Mouse (Mus musculus): ENCODE results near the gene Il10rb. TPM values are rescaled to one million over a fixed set of nuclear protein-coding genes. Genes with fewer than 3 reads are reported as not detected.
A peak's percentile ranks its signal among the peaks of the same experiment; 100 is the strongest.

Gene Il10rb
- 32.6 and 33.2 TPM in 2 replicates for polyA plus RNA-seq (2014; fragmentation: Nextera tagmentation; extraction: Ambion mirVana)

DNA sequence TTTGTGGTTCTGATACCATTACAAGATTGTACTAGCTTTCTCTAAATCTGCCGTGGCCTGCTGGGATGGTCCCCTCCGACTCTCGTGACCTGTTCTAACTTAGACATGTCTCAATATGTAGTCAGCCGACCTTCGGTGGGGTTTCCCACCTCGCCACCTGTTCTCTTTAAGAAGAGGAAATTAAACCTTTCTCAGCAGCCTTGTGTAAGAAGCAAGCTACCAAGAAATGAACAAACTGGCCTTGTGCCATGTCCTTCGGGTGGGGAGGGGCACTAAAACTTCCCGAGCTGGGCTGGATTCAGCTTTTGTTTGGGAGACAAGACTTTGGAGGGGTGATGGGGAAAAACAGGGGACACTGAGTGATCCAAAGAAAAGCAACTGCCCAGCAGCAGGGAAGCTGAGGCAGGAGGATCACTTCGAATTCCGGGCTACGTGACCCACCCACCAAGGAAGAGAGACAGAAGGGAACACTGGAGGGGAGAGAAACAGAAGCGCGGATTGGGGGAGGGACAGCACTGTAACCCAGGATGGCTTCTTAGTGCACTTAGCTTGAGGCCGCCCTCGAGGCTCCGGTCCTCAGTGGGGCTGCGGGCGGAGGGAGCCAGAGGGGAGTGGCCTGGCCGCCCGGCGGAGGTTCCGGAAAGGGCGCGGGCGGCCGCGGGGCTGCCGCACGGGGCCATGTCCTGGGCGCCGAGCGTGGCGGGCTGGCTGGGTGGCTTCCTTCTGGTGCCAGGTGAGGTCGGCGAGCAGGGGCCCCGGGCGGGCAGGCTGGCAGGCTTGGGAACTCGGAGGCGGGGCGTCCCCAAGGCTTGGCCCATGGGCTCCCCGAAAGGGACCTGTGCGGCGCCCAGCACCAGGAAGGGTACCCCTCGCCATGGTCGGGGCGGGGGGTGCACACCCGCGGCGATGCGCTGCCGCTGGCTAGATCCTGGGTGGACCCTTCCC lies at the start of gene Il10rb:
Gene Il10rb (plus strand): TSS at position 525 of the 945 bp plus-strand sequence.
- ATAC-seq (ENCODE audit: low read depth) (peak; percentile 89), DNase-seq (ENCODE audit: low spot score) (peak; percentile 81)
- WGBS = 10% methylated on average over 18 of the region's 51 CpGs

DNA sequence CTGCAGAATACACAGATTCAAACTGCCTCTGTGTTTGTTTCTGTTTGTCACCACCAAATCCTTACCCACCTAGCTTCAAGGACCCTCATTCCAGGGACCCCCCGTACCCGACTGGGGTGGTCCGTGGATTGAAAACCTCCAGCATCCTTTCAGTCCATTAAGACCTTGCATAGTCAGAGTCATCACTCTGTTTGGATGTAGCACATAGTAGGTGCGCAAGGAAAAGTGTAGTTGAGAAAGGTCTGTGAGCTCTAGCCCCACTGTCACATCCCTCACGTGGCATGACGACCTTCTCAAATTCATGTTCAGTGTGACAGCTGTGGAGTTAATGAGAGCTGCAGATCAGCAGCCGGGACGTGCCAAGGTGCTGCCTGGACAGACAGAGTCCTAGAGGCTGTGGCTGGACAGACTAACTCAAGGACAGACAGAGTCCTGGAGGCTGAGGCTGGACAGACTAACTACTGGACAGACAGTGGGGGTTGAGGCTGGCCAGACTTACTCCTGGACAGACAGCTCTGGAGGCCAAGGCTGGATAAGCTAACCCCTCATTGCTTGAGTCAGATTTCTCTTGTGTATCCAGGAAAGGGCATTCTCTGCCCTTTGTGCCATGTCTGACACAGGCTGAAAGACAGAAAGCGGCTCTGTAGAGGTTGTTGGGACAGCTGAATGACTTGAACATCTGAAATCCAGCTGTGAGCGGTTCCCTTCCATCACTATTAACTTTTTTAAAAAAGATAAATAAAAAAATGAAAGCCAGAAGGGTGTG lies 49.0 kb upstream of the Il10rb start:
- Histone ChIP-seq H3K27me3 (replicated peaks; ENCODE audit: control insufficient read depth, insufficient read depth, low read length) (peaks cover 10% of the 10 kb centered on the region; the same call in 1 of the 2 replicates), H3K9ac (ENCODE audit: low read depth, low read length) (no peak overlapping the region), H3K4me1 (ENCODE audit: control insufficient read depth, insufficient read depth, low read length) (peaks cover 3% of the 10 kb centered on the region; the same call in 1 of the 2 replicates), H3K4me3 (ENCODE audit: low read depth, low read length) (no peak overlapping the region), H3K36me3 (ENCODE audit: control insufficient read depth, insufficient read depth, low read length) (no peaks in the 10 kb centered on the region), H3K9me3 (ENCODE audit: control insufficient read depth, low read length) (no peaks in the 10 kb centered on the region), H3K27ac (replicated peaks; ENCODE audit: low read depth, low read length) (no peak overlapping the region), H3K4me2 (ENCODE audit: low read depth, low read length) (no peak overlapping the region)
- ATAC-seq (ENCODE audit: low read depth) = no peak
- 68% methylated on average over 10 of the region's 10 CpGs for WGBS
- DNase-seq (ENCODE audit: low spot score) = no peak

More for the DNA sequence above, at the start of gene Il10rb:
- Histone ChIP-seq H3K4me3 (ENCODE audit: low read depth, low read length) (peak within 1 kb of the TSS; percentile 72), H3K9me3 (ENCODE audit: control insufficient read depth, low read length) (no peaks in the 10 kb centered on the region), H3K27me3 (replicated peaks; ENCODE audit: control insufficient read depth, insufficient read depth, low read length) (no peaks in the 10 kb centered on the region), H3K4me2 (ENCODE audit: low read depth, low read length) (peak within 1 kb of the TSS; percentile 76), H3K36me3 (ENCODE audit: control insufficient read depth, insufficient read depth, low read length) (peaks cover 20% of the 10 kb centered on the region), H3K4me1 (ENCODE audit: control insufficient read depth, insufficient read depth, low read length) (peaks cover 16% of the 10 kb centered on the region), H3K27ac (replicated peaks; ENCODE audit: low read depth, low read length) (peak within 1 kb of the TSS; percentile 82), H3K9ac (ENCODE audit: low read depth, low read length) (peak within 1 kb of the TSS; percentile 87)

DNA sequence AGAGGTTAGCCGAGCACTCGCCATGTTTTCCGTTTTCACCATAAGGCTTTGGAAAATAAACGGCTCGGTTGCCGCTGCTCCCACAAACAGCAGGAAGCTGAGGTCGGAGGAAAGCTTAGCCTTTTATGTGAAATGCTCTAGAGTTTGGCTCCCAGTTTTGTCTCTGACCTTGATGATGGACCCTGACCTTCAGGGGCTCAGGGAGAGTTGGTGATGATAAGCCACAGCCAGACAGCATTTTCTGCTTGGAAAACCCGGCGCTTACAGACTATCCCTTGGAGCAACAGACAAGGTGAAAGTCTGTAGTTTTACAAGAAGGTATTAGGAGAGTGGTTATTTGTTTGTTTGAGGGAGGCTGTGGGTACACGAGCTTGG lies 48.5 kb upstream of the Il10rb start:
- peaks cover 10% of the 10 kb centered on the region; the same call in 1 of the 2 replicates for H3K27me3 ChIP-seq (replicated peaks; ENCODE audit: control insufficient read depth, insufficient read depth, low read length)
- no peak for ATAC-seq (ENCODE audit: low read depth)
- H3K27ac ChIP-seq (replicated peaks; ENCODE audit: low read depth, low read length) = no peak overlapping the region
- no peak for DNase-seq (ENCODE audit: low spot score)
- H3K4me2 ChIP-seq (ENCODE audit: low read depth, low read length) = no peak overlapping the region
- peaks cover 7% of the 10 kb centered on the region for H3K4me1 ChIP-seq (ENCODE audit: control insufficient read depth, insufficient read depth, low read length)
- no peak overlapping the region for H3K4me3 ChIP-seq (ENCODE audit: low read depth, low read length)
- H3K9me3 ChIP-seq (ENCODE audit: control insufficient read depth, low read length) = no peaks in the 10 kb centered on the region
- H3K36me3 ChIP-seq (ENCODE audit: control insufficient read depth, insufficient read depth, low read length) = no peaks in the 10 kb centered on the region
- WGBS = 43% methylated on average over 10 of the region's 10 CpGs
- H3K9ac ChIP-seq (ENCODE audit: low read depth, low read length) = no peak overlapping the region

DNA sequence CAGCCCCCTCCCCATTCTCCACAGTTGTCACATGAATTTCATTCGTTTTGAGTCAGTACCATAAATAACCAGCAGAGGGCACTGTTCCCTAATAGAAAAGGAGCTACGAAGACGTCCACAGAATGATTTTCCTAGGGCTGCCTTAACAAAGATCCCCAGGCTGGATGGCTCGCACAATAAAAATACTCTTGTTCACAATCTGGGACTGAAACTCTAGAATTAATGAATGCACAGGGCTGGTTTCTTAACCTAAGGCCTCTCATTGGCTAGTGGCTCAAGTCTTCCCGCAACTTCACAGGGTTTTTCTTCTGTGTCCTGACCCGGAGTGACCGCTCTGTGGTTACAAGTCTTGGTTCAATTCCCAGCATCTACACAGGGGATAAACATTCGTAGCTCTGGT lies 47.4 kb upstream of the Il10rb start:
- H3K4me2 ChIP-seq (ENCODE audit: low read depth, low read length) = no peak overlapping the region
- H3K36me3 ChIP-seq (ENCODE audit: control insufficient read depth, insufficient read depth, low read length) = no peaks in the 10 kb centered on the region
- DNase-seq (ENCODE audit: low spot score) (peak; percentile 83), ATAC-seq (ENCODE audit: low read depth) (no peak)
- peaks cover 17% of the 10 kb centered on the region for H3K4me1 ChIP-seq (ENCODE audit: control insufficient read depth, insufficient read depth, low read length)
- peaks cover 9% of the 10 kb centered on the region; the same call in 1 of the 2 replicates for H3K27me3 ChIP-seq (replicated peaks; ENCODE audit: control insufficient read depth, insufficient read depth, low read length)
- no peak overlapping the region for H3K4me3 ChIP-seq (ENCODE audit: low read depth, low read length)
- H3K9me3 ChIP-seq (ENCODE audit: control insufficient read depth, low read length) = no peaks in the 10 kb centered on the region
- 38% methylated on average over 8 of the region's 8 CpGs for WGBS
- no peak overlapping the region for H3K9ac ChIP-seq (ENCODE audit: low read depth, low read length)
- H3K27ac ChIP-seq (replicated peaks; ENCODE audit: low read depth, low read length) = no peak overlapping the region

DNA sequence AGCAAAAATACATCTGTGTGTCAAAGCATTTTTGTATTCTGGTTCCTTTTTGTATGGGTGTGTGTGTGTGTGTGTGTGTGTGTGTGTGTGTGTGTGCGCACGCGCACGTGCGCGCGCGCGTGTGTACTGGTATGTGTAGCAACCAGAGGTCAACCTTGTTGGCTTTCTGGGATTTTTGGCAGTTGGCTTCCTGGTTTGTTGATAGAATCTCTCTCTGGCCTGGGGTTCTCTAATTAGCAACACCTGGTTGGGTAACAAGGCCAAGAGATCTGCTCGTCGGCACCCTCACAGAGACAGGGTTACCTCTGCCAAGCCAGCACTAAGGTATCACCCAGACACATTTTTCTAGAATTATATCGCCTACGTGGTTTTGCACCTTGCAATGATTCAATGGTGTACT lies 46.4 kb upstream of the Il10rb start:
- Histone ChIP-seq H3K9ac (ENCODE audit: low read depth, low read length) (no peak overlapping the region), H3K4me2 (ENCODE audit: low read depth, low read length) (no peak overlapping the region), H3K27me3 (replicated peaks; ENCODE audit: control insufficient read depth, insufficient read depth, low read length) (peaks cover 7% of the 10 kb centered on the region; the same call in 1 of the 2 replicates), H3K4me1 (ENCODE audit: control insufficient read depth, insufficient read depth, low read length) (peaks cover 18% of the 10 kb centered on the region), H3K9me3 (ENCODE audit: control insufficient read depth, low read length) (no peaks in the 10 kb centered on the region), H3K36me3 (ENCODE audit: control insufficient read depth, insufficient read depth, low read length) (no peaks in the 10 kb centered on the region), H3K27ac (replicated peaks; ENCODE audit: low read depth, low read length) (no peak overlapping the region), H3K4me3 (ENCODE audit: low read depth, low read length) (no peak overlapping the region)
- ATAC-seq (ENCODE audit: low read depth) (no peak), DNase-seq (ENCODE audit: low spot score) (no peak)
- 78% methylated on average over 13 of the region's 13 CpGs for WGBS

DNA sequence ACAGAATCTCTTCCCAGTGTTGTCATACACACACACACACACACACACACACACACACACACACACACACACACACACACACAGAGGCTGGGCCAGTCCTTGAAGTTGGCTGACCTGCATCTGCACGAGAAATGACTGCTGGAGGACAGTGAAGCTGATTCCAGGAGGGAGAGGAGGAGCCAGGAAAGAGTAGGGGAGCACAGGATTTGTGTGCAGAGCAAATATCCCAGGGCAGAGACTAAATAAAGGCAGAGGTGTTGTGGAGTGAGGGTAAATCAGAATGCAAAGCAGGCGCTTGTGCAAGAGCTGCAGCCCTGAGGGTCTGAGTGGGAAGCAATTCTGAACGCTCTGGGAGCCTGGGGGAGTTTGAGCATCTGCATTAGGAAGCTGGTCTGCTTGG lies 45.8 kb upstream of the Il10rb start:
- ATAC-seq (ENCODE audit: low read depth) = no peak
- no peak overlapping the region for H3K4me2 ChIP-seq (ENCODE audit: low read depth, low read length)
- peaks cover 18% of the 10 kb centered on the region for H3K4me1 ChIP-seq (ENCODE audit: control insufficient read depth, insufficient read depth, low read length)
- no peaks in the 10 kb centered on the region for H3K9me3 ChIP-seq (ENCODE audit: control insufficient read depth, low read length)
- no peak overlapping the region for H3K4me3 ChIP-seq (ENCODE audit: low read depth, low read length)
- no peak for DNase-seq (ENCODE audit: low spot score)
- peaks cover 4% of the 10 kb centered on the region; the same call in 1 of the 2 replicates for H3K27me3 ChIP-seq (replicated peaks; ENCODE audit: control insufficient read depth, insufficient read depth, low read length)
- no peak overlapping the region for H3K9ac ChIP-seq (ENCODE audit: low read depth, low read length)
- no peaks in the 10 kb centered on the region for H3K36me3 ChIP-seq (ENCODE audit: control insufficient read depth, insufficient read depth, low read length)
- 53% methylated on average over 3 of the region's 3 CpGs for WGBS
- no peak overlapping the region for H3K27ac ChIP-seq (replicated peaks; ENCODE audit: low read depth, low read length)

DNA sequence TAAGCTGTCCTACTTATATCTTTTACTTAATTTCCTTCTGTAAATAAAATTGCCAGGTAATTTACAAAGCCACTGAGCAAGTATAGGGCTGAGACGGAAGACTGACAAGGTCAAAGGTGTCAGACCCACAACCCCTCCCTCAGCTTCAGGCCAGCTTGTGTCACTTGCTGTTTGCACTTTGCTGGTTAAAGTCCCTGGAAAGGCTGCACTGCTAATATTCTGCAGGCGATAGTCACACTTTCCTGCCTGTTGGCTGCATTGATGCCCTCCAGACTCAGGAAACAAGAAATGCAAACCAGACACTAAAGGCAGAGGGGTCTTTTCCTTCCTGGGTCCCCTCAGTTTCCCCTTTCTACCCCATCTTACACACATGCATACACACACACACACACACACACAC lies 44.0 kb upstream of the Il10rb start:
- DNase-seq (ENCODE audit: low spot score) (no peak), ATAC-seq (ENCODE audit: low read depth) (no peak)
- H3K36me3 ChIP-seq (ENCODE audit: control insufficient read depth, insufficient read depth, low read length) = no peaks in the 10 kb centered on the region
- 38% methylated on average over 2 of the region's 2 CpGs for WGBS
- no peaks in the 10 kb centered on the region for H3K9me3 ChIP-seq (ENCODE audit: control insufficient read depth, low read length)
- peak overlapping the region; percentile 39; the same call in 1 of the 2 replicates for H3K27ac ChIP-seq (replicated peaks; ENCODE audit: low read depth, low read length)
- H3K4me3 ChIP-seq (ENCODE audit: low read depth, low read length) = no peak overlapping the region
- H3K9ac ChIP-seq (ENCODE audit: low read depth, low read length) = no peak overlapping the region
- peaks cover 18% of the 10 kb centered on the region for H3K4me1 ChIP-seq (ENCODE audit: control insufficient read depth, insufficient read depth, low read length)
- no peak overlapping the region for H3K4me2 ChIP-seq (ENCODE audit: low read depth, low read length)
- no peaks in the 10 kb centered on the region for H3K27me3 ChIP-seq (replicated peaks; ENCODE audit: control insufficient read depth, insufficient read depth, low read length)

DNA sequence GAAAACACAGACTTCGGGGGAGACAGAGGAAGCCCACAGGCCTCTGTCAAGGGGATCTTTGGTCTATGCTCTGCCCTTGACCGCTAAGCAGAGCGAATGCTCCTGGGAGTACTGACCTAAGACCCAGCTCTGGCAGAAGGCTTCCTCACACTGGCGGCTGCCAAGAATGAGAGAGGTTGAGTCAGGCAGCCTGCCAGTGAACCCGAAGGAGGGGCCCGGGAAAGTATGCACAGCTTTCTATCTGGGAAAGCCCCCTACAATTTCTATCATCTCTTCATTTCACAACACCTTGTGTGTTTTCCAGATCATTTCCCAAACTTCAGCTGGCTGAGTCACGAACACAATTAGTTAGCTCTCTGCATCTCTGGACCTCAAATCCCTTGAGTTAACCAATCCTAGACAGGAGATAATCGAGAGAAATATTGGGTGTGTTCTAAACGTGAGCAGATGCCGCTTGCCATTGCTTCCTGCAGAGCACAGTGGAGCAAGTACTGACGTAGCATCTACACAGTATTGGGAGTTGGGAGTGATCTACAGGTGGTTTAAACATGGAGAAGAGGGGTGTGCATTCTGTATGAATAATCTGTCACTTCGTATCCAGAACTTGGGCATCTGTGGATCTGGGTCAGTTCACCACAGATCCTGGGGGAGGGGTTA lies 43.2 kb upstream of the Il10rb start:
- Histone ChIP-seq H3K4me1 (ENCODE audit: control insufficient read depth, insufficient read depth, low read length) (peaks cover 18% of the 10 kb centered on the region), H3K4me3 (ENCODE audit: low read depth, low read length) (no peak overlapping the region), H3K27me3 (replicated peaks; ENCODE audit: control insufficient read depth, insufficient read depth, low read length) (no peaks in the 10 kb centered on the region), H3K9me3 (ENCODE audit: control insufficient read depth, low read length) (no peaks in the 10 kb centered on the region), H3K4me2 (ENCODE audit: low read depth, low read length) (no peak overlapping the region; the same call in 1 of the 2 replicates), H3K36me3 (ENCODE audit: control insufficient read depth, insufficient read depth, low read length) (no peaks in the 10 kb centered on the region), H3K9ac (ENCODE audit: low read depth, low read length) (no peak overlapping the region), H3K27ac (replicated peaks; ENCODE audit: low read depth, low read length) (peak overlapping the region; percentile 39)
- DNase-seq (ENCODE audit: low spot score) (peak; percentile 69), ATAC-seq (ENCODE audit: low read depth) (peak; percentile 62)
- WGBS = 39% methylated on average over 12 of the region's 12 CpGs

Measured in embryonic facial prominence, embryonic 14.5 days (tissue).